Mouse (Mus musculus) hindbrain, embryonic 13.5 days (tissue): Measurements from ENCODE around the gene Ldhc. TPM values are rescaled to one million over a fixed set of nuclear protein-coding genes. Genes with fewer than 3 reads are reported as not detected.
"Not testable (repeated sequence)": the region's sequence is repeated elsewhere in the genome, so short reads cannot be mapped to it uniquely, and the experiment has no call there.

Source experiments
- ATAC-seq: fragments of 200-750 bp; cut with Nextera tagmentation; 2 replicates; pipeline ENCODE4 v1.8.0; 2017; ENCODE audit warnings: moderate TSS enrichment; ENCODE audit not compliant: low FRiP score
- H3K27ac ChIP-seq: fragments of 300-500 bp; sonication (generic); 2 replicates; pipeline ENCODE4 v1.5.1; 2015; ENCODE audit warnings: inconsistent platforms, mild to moderate bottlenecking, moderate library complexity
- H3K27me3 ChIP-seq: fragments of 300-500 bp; sonication (generic); 2 replicates; pipeline ENCODE4 v1.6.1; 2015; ENCODE audit warnings: mild to moderate bottlenecking, inconsistent platforms
- H3K36me3 ChIP-seq: fragments of 300-500 bp; sonication (generic); 2 replicates; pipeline ENCODE4 v1.6.1; 2015; ENCODE audit warnings: mild to moderate bottlenecking, inconsistent platforms
- H3K4me1 ChIP-seq: fragments of 300-500 bp; sonication (generic); replicated peaks from 2 replicates; pipeline ENCODE4 v1.6.1; 2015; ENCODE audit warnings: inconsistent platforms
- H3K4me2 ChIP-seq: fragments of 300-500 bp; sonication (generic); 2 replicates; pipeline ENCODE4 v1.6.1; 2015; ENCODE audit warnings: inconsistent platforms, mild to moderate bottlenecking, moderate library complexity
- H3K4me3 ChIP-seq: fragments of 300-500 bp; sonication (generic); 2 replicates; pipeline ENCODE4 v1.5.1; 2015; ENCODE audit warnings: mild to moderate bottlenecking, inconsistent platforms
- H3K9ac ChIP-seq: fragments of 300-500 bp; sonication (generic); 2 replicates; pipeline ENCODE4 v1.6.1; 2015; ENCODE audit warnings: mild to moderate bottlenecking, inconsistent platforms
- H3K9me3 ChIP-seq: fragments of 300-500 bp; sonication (generic); 2 replicates; pipeline ENCODE4 v1.6.1; 2016; ENCODE audit warnings: inconsistent platforms
- WGBS: fragments of 180-500 bp; shearing (Covaris S2); methylation state at CpG from one replicate; pipeline ENCODE4 v1.1.7; 2015; 5-methylcytosine and 5-hydroxymethylcytosine counted together
- polyA plus RNA-seq: library from polyadenylated mRNA; unstranded; fragments of >200 nt; fragmentation: Nextera tagmentation; extraction: Ambion mirVana; gene quantifications from 2 replicates; pipeline ENCODE4 v1.2.1, GENCODE M21; 2015

The Ldhc gene
- polyA plus RNA-seq, result 0.26 and 0.35 TPM in 2 replicates

GRCm38 (mm10) chr7:46860996-46861395 lies at the start of gene Ldhc:
TSS of gene Ldhc (plus strand) at chr7:46861203.
- H3K4me3 ChIP-seq, result no peak within 1 kb of the TSS
- H3K9ac ChIP-seq, result no peak within 1 kb of the TSS
- WGBS, result 41% methylated on average over 10 of the region's 10 CpGs
- H3K9me3 ChIP-seq, result no peaks in the 10 kb centered on the region
- no peaks in the 10 kb centered on the region for H3K27me3 ChIP-seq
- no peak within 1 kb of the TSS for H3K27ac ChIP-seq
- 0 out of 2 replicates have a peak, but pooled peaks cover under 1% of the 10 kb centered on the region for H3K36me3 ChIP-seq
- ATAC-seq, result no peak
- H3K4me2 ChIP-seq, result no peak within 1 kb of the TSS
- no peaks in the 10 kb centered on the region for H3K4me1 ChIP-seq

GRCm38 (mm10) chr7:46814012-46814411 lies 47.0 kb upstream of the Ldhc start:
- Histone ChIP-seq H3K9me3 (no peaks in the 10 kb centered on the region), H3K4me1 (no peaks in the 10 kb centered on the region), H3K27ac (no peak overlapping the region), H3K36me3 (peaks cover 87% of the 10 kb centered on the region), H3K4me3 (no peak overlapping the region), H3K4me2 (no peak overlapping the region), H3K9ac (no peak overlapping the region), H3K27me3 (no peaks in the 10 kb centered on the region)
- WGBS, result 91% methylated on average over 4 of the region's 4 CpGs
- ATAC-seq, result no peak

- 92% methylated on average over 15 of the region's 15 CpGs for WGBS
- not testable (repeated sequence) for H3K27ac ChIP-seq, H3K4me2 ChIP-seq, H3K9me3 ChIP-seq, H3K4me1 ChIP-seq, H3K27me3 ChIP-seq, H3K4me3 ChIP-seq, H3K9ac ChIP-seq, ATAC-seq
- peaks cover 77% of the 10 kb centered on the region for H3K36me3 ChIP-seq
These were observed 39.9 kb upstream of the Ldhc start for GRCm38 (mm10) chr7:46820876-46821632.

- H3K4me2 ChIP-seq, result no peak overlapping the region
These were observed 33.8 kb upstream of the Ldhc start for GRCm38 (mm10) chr7:46827046-46827802.

GRCm38 (mm10) chr7:46827803-46828184 lies 33.2 kb upstream of the Ldhc start:
- no peak overlapping the region for H3K4me2 ChIP-seq
- 93% methylated on average over 2 of the region's 2 CpGs for WGBS
- H3K36me3 ChIP-seq, result peaks cover 19% of the 10 kb centered on the region
- no peak overlapping the region for H3K4me3 ChIP-seq
- no peak overlapping the region for H3K9ac ChIP-seq
- no peak overlapping the region for H3K27ac ChIP-seq
- no peaks in the 10 kb centered on the region for H3K4me1 ChIP-seq
- ATAC-seq, result no peak
- no peaks in the 10 kb centered on the region for H3K27me3 ChIP-seq
- no peaks in the 10 kb centered on the region for H3K9me3 ChIP-seq

More at GRCm38 (mm10) chr7:46827046-46827802, 33.8 kb upstream of the Ldhc start:
- H3K4me3 ChIP-seq, result no peak overlapping the region
- no peak overlapping the region for H3K9ac ChIP-seq
- no peaks in the 10 kb centered on the region for H3K4me1 ChIP-seq
- WGBS, result 84% methylated on average over 20 of the region's 20 CpGs
- peaks cover 24% of the 10 kb centered on the region for H3K36me3 ChIP-seq
- H3K27me3 ChIP-seq, result no peaks in the 10 kb centered on the region
- no peaks in the 10 kb centered on the region for H3K9me3 ChIP-seq
- ATAC-seq, result no peak
- H3K27ac ChIP-seq, result 0 out of 2 replicates have a peak overlapping the region, but pooled peaks have one; percentile 8

- 89% methylated on average over 12 of the region's 12 CpGs for WGBS
These were observed 31.1 kb upstream of the Ldhc start for GRCm38 (mm10) chr7:46829911-46830310.

GRCm38 (mm10) chr7:46830799-46831590 lies 30.0 kb upstream of the Ldhc start:
- H3K4me2 ChIP-seq, result no peak overlapping the region
- H3K27ac ChIP-seq, result no peak overlapping the region
- no peak overlapping the region for H3K4me3 ChIP-seq
- H3K4me1 ChIP-seq, result peaks cover 9% of the 10 kb centered on the region
- no peaks in the 10 kb centered on the region for H3K36me3 ChIP-seq
- H3K9me3 ChIP-seq, result no peaks in the 10 kb centered on the region
- H3K27me3 ChIP-seq, result no peaks in the 10 kb centered on the region
- H3K9ac ChIP-seq, result no peak overlapping the region
- 56% methylated on average over 13 of the region's 13 CpGs for WGBS
- ATAC-seq, result no peak

More at GRCm38 (mm10) chr7:46829911-46830310, 31.1 kb upstream of the Ldhc start:
- Histone ChIP-seq H3K4me1 (peaks cover 1% of the 10 kb centered on the region), H3K9me3 (no peaks in the 10 kb centered on the region), H3K9ac (no peak overlapping the region), H3K4me2 (no peak overlapping the region), H3K27ac (no peak overlapping the region), H3K27me3 (no peaks in the 10 kb centered on the region), H3K36me3 (no peaks in the 10 kb centered on the region), H3K4me3 (no peak overlapping the region)
- ATAC-seq, result no peak

- no peak for ATAC-seq
- H3K36me3 ChIP-seq, result no peaks in the 10 kb centered on the region
- no peak overlapping the region for H3K9ac ChIP-seq
- no peaks in the 10 kb centered on the region for H3K9me3 ChIP-seq
- H3K4me2 ChIP-seq, result no peak overlapping the region
- H3K4me1 ChIP-seq, result peaks cover 9% of the 10 kb centered on the region
- 82% methylated on average over 8 of the region's 8 CpGs for WGBS
- H3K27me3 ChIP-seq, result no peaks in the 10 kb centered on the region
- no peak overlapping the region for H3K27ac ChIP-seq
- no peak overlapping the region for H3K4me3 ChIP-seq
These were observed 29.3 kb upstream of the Ldhc start for GRCm38 (mm10) chr7:46831693-46832092.

GRCm38 (mm10) chr7:46832112-46832810 lies 28.7 kb upstream of the Ldhc start:
- WGBS, result 95% methylated on average over 11 of the region's 11 CpGs
- not testable (repeated sequence) for H3K9me3 ChIP-seq, H3K9ac ChIP-seq, H3K4me1 ChIP-seq, H3K36me3 ChIP-seq, H3K4me2 ChIP-seq, H3K4me3 ChIP-seq, ATAC-seq, H3K27me3 ChIP-seq, H3K27ac ChIP-seq

GRCm38 (mm10) chr7:46833266-46833665 lies 27.7 kb upstream of the Ldhc start:
- Histone ChIP-seq H3K36me3 (no peaks in the 10 kb centered on the region), H3K27me3 (no peaks in the 10 kb centered on the region), H3K9me3 (no peaks in the 10 kb centered on the region), H3K4me2 (no peak overlapping the region), H3K27ac (no peak overlapping the region), H3K4me3 (no peak overlapping the region), H3K9ac (no peak overlapping the region), H3K4me1 (peaks cover 16% of the 10 kb centered on the region)
- WGBS, result 76% methylated on average over 6 of the region's 6 CpGs
- ATAC-seq, result no peak

- no peaks in the 10 kb centered on the region for H3K9me3 ChIP-seq
- WGBS, result 89% methylated on average over 7 of the region's 7 CpGs
- no peak overlapping the region for H3K9ac ChIP-seq
- H3K27me3 ChIP-seq, result no peaks in the 10 kb centered on the region
- H3K4me2 ChIP-seq, result no peak overlapping the region
- peaks cover 21% of the 10 kb centered on the region for H3K4me1 ChIP-seq
- no peak for ATAC-seq
- no peaks in the 10 kb centered on the region for H3K36me3 ChIP-seq
- H3K4me3 ChIP-seq, result no peak overlapping the region
- no peak overlapping the region for H3K27ac ChIP-seq
These were observed 27.2 kb upstream of the Ldhc start for GRCm38 (mm10) chr7:46833670-46834255.
